Mouse (Mus musculus): ENCODE measurements around the gene Ksr2. TPM values are rescaled to one million over a fixed set of nuclear protein-coding genes. Genes with fewer than 3 reads are reported as not detected.
A peak's percentile ranks its signal among the peaks of the same experiment; 100 is the strongest.

Gene Ksr2
- total RNA-seq, 2 experiments from 2014 or later, result 33.2 to 35.2 TPM

GRCm38 (mm10) chr5:117675840-117676239 lies 262.0 kb downstream of the Ksr2 start:
- no peak for DNase-seq (ENCODE audit: low spot score in 2 of 2)

GRCm38 (mm10) chr5:117677231-117677630 lies 263.4 kb downstream of the Ksr2 start:
- no peak for DNase-seq (ENCODE audit: low spot score in 2 of 2)

- no peak for DNase-seq (ENCODE audit: low spot score in 2 of 2)
Measured at GRCm38 (mm10) chr5:117678371-117678770, 264.6 kb downstream of the Ksr2 start.

- no peak for DNase-seq (ENCODE audit: low spot score in 2 of 2)
Measured at GRCm38 (mm10) chr5:117682226-117682625, 268.4 kb downstream of the Ksr2 start.

GRCm38 (mm10) chr5:117684491-117684890 lies 270.7 kb downstream of the Ksr2 start:
- DNase-seq (ENCODE audit: low spot score in 2 of 2), result no peak

- no peak for DNase-seq (ENCODE audit: low spot score in 2 of 2)
Measured at GRCm38 (mm10) chr5:117687770-117688352, 274.1 kb downstream of the Ksr2 start.

- DNase-seq (ENCODE audit: low spot score in 2 of 2), result no peak
Measured at GRCm38 (mm10) chr5:117688738-117689137, 274.9 kb downstream of the Ksr2 start.

GRCm38 (mm10) chr5:117689840-117690239 lies 276.0 kb downstream of the Ksr2 start:
- no peak for DNase-seq (ENCODE audit: low spot score in 2 of 2)

GRCm38 (mm10) chr5:117691271-117691670 lies 277.5 kb downstream of the Ksr2 start:
- DNase-seq (ENCODE audit: low spot score in 2 of 2), result peak; percentile 68 to 76

- DNase-seq (ENCODE audit: low spot score in 2 of 2), result no peak
Measured at GRCm38 (mm10) chr5:117693557-117693956, 279.8 kb downstream of the Ksr2 start.

- peak in 1 of 2 experiments; percentile 35 for DNase-seq (ENCODE audit: low spot score in 2 of 2)
Measured at GRCm38 (mm10) chr5:117694632-117695031, 280.8 kb downstream of the Ksr2 start.

GRCm38 (mm10) chr5:117696366-117696765 lies 282.6 kb downstream of the Ksr2 start:
- DNase-seq (ENCODE audit: low spot score in 2 of 2), result no peak

- DNase-seq (ENCODE audit: low spot score in 2 of 2), result no peak
Measured at GRCm38 (mm10) chr5:117697589-117697988, 283.8 kb downstream of the Ksr2 start.

- DNase-seq (ENCODE audit: low spot score in 2 of 2), result no peak
Measured at GRCm38 (mm10) chr5:117704371-117704770, 290.6 kb downstream of the Ksr2 start.

GRCm38 (mm10) chr5:117706633-117707032 lies 292.8 kb downstream of the Ksr2 start:
- DNase-seq (ENCODE audit: low spot score in 2 of 2), result no peak

- no peak for DNase-seq (ENCODE audit: low spot score in 2 of 2)
Measured at GRCm38 (mm10) chr5:117709306-117709705, 295.5 kb downstream of the Ksr2 start.

- no peak for DNase-seq (ENCODE audit: low spot score in 2 of 2)
Measured at GRCm38 (mm10) chr5:117711636-117712035, 297.8 kb downstream of the Ksr2 start.

- DNase-seq (ENCODE audit: low spot score in 2 of 2), result no peak
Measured at GRCm38 (mm10) chr5:117712207-117712606, 298.4 kb downstream of the Ksr2 start.

- no peak for DNase-seq (ENCODE audit: low spot score in 2 of 2)
Measured at GRCm38 (mm10) chr5:117717120-117717519, 303.3 kb downstream of the Ksr2 start.

GRCm38 (mm10) chr5:117723316-117723715 lies 309.5 kb downstream of the Ksr2 start:
- no peak for DNase-seq (ENCODE audit: low spot score in 2 of 2)

- DNase-seq (ENCODE audit: low spot score in 2 of 2), result no peak
Measured at GRCm38 (mm10) chr5:117726548-117726947, 312.7 kb downstream of the Ksr2 start.

GRCm38 (mm10) chr5:117727138-117727537 lies 313.3 kb downstream of the Ksr2 start:
- no peak for DNase-seq (ENCODE audit: low spot score in 2 of 2)

GRCm38 (mm10) chr5:117731311-117731710 lies 317.5 kb downstream of the Ksr2 start:
- no peak for DNase-seq (ENCODE audit: low spot score in 2 of 2)

All from left cerebral cortex, adult 18-20 months (tissue).